Mouse (Mus musculus): ENCODE results near the gene Smim26.

Smim26 gene

GRCm38 (mm10) chr2:144635644-144636320 lies 41.9 kb downstream of the Smim26 start:
- peak; percentile 51 for DNase-seq (ENCODE audit: extremely low spot score)

GRCm38 (mm10) chr2:144637204-144637603 lies 43.4 kb downstream of the Smim26 start:
- DNase-seq (ENCODE audit: extremely low spot score), result no peak

- no peak for DNase-seq (ENCODE audit: extremely low spot score)
These were observed 44.0 kb downstream of the Smim26 start for GRCm38 (mm10) chr2:144637671-144638395.

GRCm38 (mm10) chr2:144638719-144639118 lies 44.9 kb downstream of the Smim26 start:
- no peak for DNase-seq (ENCODE audit: extremely low spot score)

GRCm38 (mm10) chr2:144640101-144640500 lies 46.2 kb downstream of the Smim26 start:
- DNase-seq (ENCODE audit: extremely low spot score), result no peak

- no peak for DNase-seq (ENCODE audit: extremely low spot score)
These were observed 48.1 kb downstream of the Smim26 start for GRCm38 (mm10) chr2:144641991-144642390.
